Mouse (Mus musculus): ENCODE measurements at regions not wholly inside any gene's neighbourhood (a gene's known extent, or its start where the extent isn't known, plus 50 kb on each side); places are given as distances from the start of the nearest gene placed in this dataset.

DNA sequence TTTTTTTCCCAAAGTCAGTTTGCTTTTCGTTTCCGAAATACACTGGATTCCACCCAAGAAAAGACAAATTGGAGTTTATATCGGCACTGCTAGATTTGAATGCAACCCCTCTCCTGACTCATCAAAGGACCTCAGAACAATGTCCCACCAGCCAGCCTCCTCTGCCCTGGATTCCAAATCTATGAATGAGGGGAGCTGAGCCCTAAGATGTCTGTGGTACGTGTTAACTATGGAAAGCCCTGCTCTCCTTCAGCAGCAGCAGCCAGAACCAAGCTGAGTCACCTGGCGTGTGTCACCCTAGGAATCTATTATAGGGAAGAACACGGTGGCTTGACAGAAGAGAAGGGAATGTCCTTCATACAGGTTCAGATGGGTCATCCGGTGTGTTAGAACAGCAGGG, 167.9 kb downstream of the Cdc5l start:
- no peak for TF ChIP-seq CTCF (IDR thresholded peaks at IDR 0.05; ENCODE audit: low read depth, low read length)
- no peak for TF ChIP-seq POLR2A (IDR thresholded peaks at IDR 0.05; ENCODE audit: extremely low read depth, insufficient read depth, low read length)
